Mouse (Mus musculus) olfactory bulb, adult 2 months (tissue): ENCODE data around the gene Fbxl13.

ENCODE experiments used
- CTCF ChIP-seq: fragments of 200-500 bp; IDR thresholded peaks from 2 replicates; pipeline ENCODE4 v1.5.1; 2012; ENCODE audit warnings: low read depth, mild to moderate bottlenecking, low read length, moderate library complexity; ENCODE audit not compliant: insufficient read depth
- POLR2A ChIP-seq: fragments of 200-500 bp; IDR thresholded peaks from 2 replicates; pipeline ENCODE4 v1.6.1; 2012; ENCODE audit warnings: mild to moderate bottlenecking, low read depth, low read length, moderate library complexity; ENCODE audit not compliant: insufficient read depth

DNA sequence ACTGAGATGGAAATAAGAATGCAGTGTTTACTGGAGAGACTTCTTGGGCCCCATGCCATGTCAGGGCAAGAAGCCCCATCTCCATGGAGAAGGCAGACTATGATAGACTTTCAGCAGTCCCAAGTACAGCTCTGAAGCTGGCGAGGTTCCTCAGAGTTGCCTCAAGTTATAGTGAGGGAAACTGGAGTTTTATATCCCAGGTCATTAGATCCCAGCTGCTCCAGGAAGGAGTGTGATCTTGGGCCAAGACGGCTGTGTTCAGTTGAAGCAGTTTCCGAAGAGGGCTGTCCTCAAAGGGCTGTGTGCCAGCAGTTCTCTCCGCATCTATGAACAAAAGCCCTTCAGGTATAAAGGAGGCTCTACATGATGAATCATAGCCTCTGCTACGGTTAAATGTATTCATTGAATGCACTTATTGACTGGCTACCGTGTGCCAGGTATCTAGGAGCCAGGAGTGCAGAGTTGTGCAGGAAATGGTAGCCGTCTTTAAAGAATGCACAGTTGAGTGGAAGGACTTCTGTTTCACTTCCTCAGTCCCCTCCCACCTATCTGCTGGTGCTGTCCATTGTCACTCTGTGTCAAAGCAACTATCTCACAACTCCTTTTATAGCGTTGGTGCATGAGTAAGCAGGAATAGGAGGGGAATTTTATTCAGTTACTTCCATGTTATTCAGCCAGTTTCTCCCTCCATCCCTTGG is 204.5 kb downstream of the Fbxl13 start:
- no peak for TF ChIP-seq CTCF
- no peak for TF ChIP-seq POLR2A
